Mouse (Mus musculus) midbrain, embryonic 14.5 days (tissue): ENCODE measurements around the gene Gm3269. TPM values are rescaled to one million over a fixed set of nuclear protein-coding genes. Genes with fewer than 3 reads are reported as not detected.
A peak's percentile ranks its signal among the peaks of the same experiment; 100 is the strongest.
"Not testable (repeated sequence)": the region's sequence is repeated elsewhere in the genome, so short reads cannot be mapped to it uniquely, and the experiment has no call there.

Source experiments
- ATAC-seq: fragments of 200-750 bp; cut with Nextera tagmentation; 2 replicates; pipeline ENCODE4 v1.8.0; 2017; ENCODE audit warnings: moderate number of reproducible peaks, moderate library complexity; ENCODE audit not compliant: low FRiP score, low TSS enrichment
- DNase-seq: peaks from one replicate; pipeline ENCODE4 v3.0.0-alpha.2; 2015
- H3K27ac ChIP-seq: fragments of 300-500 bp; sonication (generic); replicated peaks from 2 replicates; pipeline ENCODE4 v1.5.1; 2014; ENCODE audit warnings: mild to moderate bottlenecking, low read depth, low read length, moderate library complexity
- H3K27me3 ChIP-seq: fragments of 300-500 bp; sonication (generic); 2 replicates; pipeline ENCODE4 v1.6.1; 2014; ENCODE audit warnings: low read length, control low read depth, mixed read lengths; ENCODE audit not compliant: control insufficient read depth, insufficient read depth
- H3K36me3 ChIP-seq: fragments of 300-500 bp; sonication (generic); 2 replicates; pipeline ENCODE4 v1.6.1; 2014; ENCODE audit warnings: low read length, control low read depth; ENCODE audit not compliant: control insufficient read depth, insufficient read depth
- H3K4me1 ChIP-seq: fragments of 300-500 bp; sonication (generic); 2 replicates; pipeline ENCODE4 v1.6.1; 2014; ENCODE audit warnings: mild to moderate bottlenecking, antibody characterized with exemption, low read length, control low read depth; ENCODE audit not compliant: control insufficient read depth, insufficient read depth
- H3K4me2 ChIP-seq: fragments of 300-500 bp; sonication (generic); 2 replicates; pipeline ENCODE4 v1.6.1; 2014; ENCODE audit warnings: mild to moderate bottlenecking, low read length, moderate library complexity
- H3K4me3 ChIP-seq: fragments of 300-500 bp; sonication (generic); replicated peaks from 2 replicates; pipeline ENCODE4 v1.5.1; 2014; ENCODE audit warnings: low read depth, low read length
- H3K9ac ChIP-seq: fragments of 300-500 bp; sonication (generic); replicated peaks from 2 replicates; pipeline ENCODE4 v1.6.1; 2014; ENCODE audit warnings: mild to moderate bottlenecking, low read length, moderate library complexity
- H3K9me3 ChIP-seq: fragments of 300-500 bp; sonication (generic); 2 replicates; pipeline ENCODE4 v1.6.1; 2016; ENCODE audit warnings: low read length, control low read depth, mixed read lengths; ENCODE audit not compliant: control insufficient read depth
- WGBS: fragments of 180-500 bp; shearing (Covaris S2); extraction: QIAGEN DNeasy Blood & Tissue Kit; methylation state at CpG from one replicate; pipeline ENCODE4 v1.1.7; 2014; 5-methylcytosine and 5-hydroxymethylcytosine counted together
- polyA plus RNA-seq: library from polyadenylated mRNA; unstranded; fragments of >200 nt; fragmentation: Nextera tagmentation; extraction: Ambion mirVana; gene quantifications from 2 replicates; pipeline ENCODE4 v1.2.1, GENCODE M21; 2014

The Gm3269 gene
- polyA plus RNA-seq, result not detected in 2 replicates

- not testable (repeated sequence) for DNase-seq, H3K4me1 ChIP-seq, H3K27me3 ChIP-seq, ATAC-seq, H3K9ac ChIP-seq, H3K4me3 ChIP-seq, H3K36me3 ChIP-seq, H3K9me3 ChIP-seq, H3K4me2 ChIP-seq, H3K27ac ChIP-seq
- no CpG with 5 or more reads among the region's 4 CpGs for WGBS
These were observed at the start of gene Gm3269 for GRCm38 (mm10) chr14:4837806-4838205. Gene Gm3269 (plus strand): TSS chr14:4838106.

- WGBS, result 85% methylated on average over 6 of the region's 6 CpGs
- H3K27me3 ChIP-seq, H3K36me3 ChIP-seq, H3K9me3 ChIP-seq, H3K4me2 ChIP-seq, H3K4me3 ChIP-seq, DNase-seq, H3K4me1 ChIP-seq, H3K27ac ChIP-seq, H3K9ac ChIP-seq, ATAC-seq: not testable (repeated sequence)
These were observed 31.5 kb upstream of the Gm3269 start for GRCm38 (mm10) chr14:4806421-4806820.

GRCm38 (mm10) chr14:4821950-4822349, 16.0 kb upstream of the Gm3269 start:
- not testable (repeated sequence) for H3K9ac ChIP-seq, H3K4me3 ChIP-seq, H3K27me3 ChIP-seq, H3K4me2 ChIP-seq, DNase-seq, H3K36me3 ChIP-seq, ATAC-seq, H3K4me1 ChIP-seq, H3K9me3 ChIP-seq, H3K27ac ChIP-seq
- WGBS, result 100% methylated on average over 4 of the region's 7 CpGs

GRCm38 (mm10) chr14:4855299-4855980, 17.5 kb downstream of the Gm3269 start, which contains the start of gene Gm3264:
Gene Gm3264 (plus strand): TSS chr14:4855576.
- peak within 1 kb of the TSS; percentile 47 for H3K9ac ChIP-seq
- WGBS, result 5% methylated on average over 31 of the region's 59 CpGs
- peak; percentile 5 for DNase-seq
- H3K4me1 ChIP-seq, ATAC-seq, H3K27me3 ChIP-seq, H3K36me3 ChIP-seq, H3K27ac ChIP-seq, H3K9me3 ChIP-seq: not testable (repeated sequence)
- H3K4me3 ChIP-seq, result peak within 1 kb of the TSS; percentile 35
- H3K4me2 ChIP-seq, result peak within 1 kb of the TSS; percentile 45

GRCm38 (mm10) chr14:4892116-4892515, 54.2 kb downstream of the Gm3269 start, which contains the start of gene Gm3278:
Gene Gm3278 (plus strand): TSS chr14:4892416.
- not testable (repeated sequence) for ATAC-seq, H3K4me2 ChIP-seq, H3K4me3 ChIP-seq, DNase-seq, H3K36me3 ChIP-seq, H3K9ac ChIP-seq, H3K9me3 ChIP-seq, H3K4me1 ChIP-seq, H3K27me3 ChIP-seq, H3K27ac ChIP-seq
- WGBS, result 73% methylated on average over 1 of the region's 3 CpGs

Other genes with a start within 250 kb of the Gm3269 start
- not detected in 2 replicates for gene Gm8159, start 205.8 kb upstream of the Gm3269 start, polyA plus RNA-seq
- 1.2 and 2.1 TPM in 2 replicates for gene Gm3239, start 173.9 kb upstream of the Gm3269 start, polyA plus RNA-seq
- gene Gm7876, start 128.9 kb upstream of the Gm3269 start, polyA plus RNA-seq, result not detected in 2 replicates
- 4.1 and 5.1 TPM in 2 replicates for gene Gm3252, start 111.3 kb upstream of the Gm3269 start, polyA plus RNA-seq
- gene Gm9602, start 61.8 kb upstream of the Gm3269 start, polyA plus RNA-seq, result not detected in 2 replicates
- 3.0 and 4.4 TPM in 2 replicates for gene Gm3264, start 17.5 kb downstream of the Gm3269 start, polyA plus RNA-seq
- gene Gm3278, start 54.3 kb downstream of the Gm3269 start, polyA plus RNA-seq, result not detected in 2 replicates
- gene Gm8297, start 145.8 kb downstream of the Gm3269 start, polyA plus RNA-seq, result not detected in 2 replicates
- gene Gm3298, start 177.8 kb downstream of the Gm3269 start, polyA plus RNA-seq, result not detected in 2 replicates
- gene 4930555G01Rik, start 212.5 kb downstream of the Gm3269 start, polyA plus RNA-seq, result not detected in 2 replicates
- 11.2 and 18.7 TPM in 2 replicates for gene Gm8281, start 232.9 kb downstream of the Gm3269 start, polyA plus RNA-seq